Mouse (Mus musculus): Measurements from ENCODE around the gene Arid1b.
A peak's percentile ranks its signal among the peaks of the same experiment; 100 is the strongest.

Arid1b gene

GRCm38 (mm10) chr17:4995561-4996051, 1.5 kb downstream of the Arid1b start:
- DNase-seq (ENCODE audit: low read depth, low spot score) = peak; percentile 52

GRCm38 (mm10) chr17:4996121-4996813, 2.1 kb downstream of the Arid1b start:
- no peak for DNase-seq (ENCODE audit: low read depth, low spot score)

- peak; percentile 62 for DNase-seq (ENCODE audit: low read depth, low spot score)
These were observed 2.9 kb downstream of the Arid1b start for GRCm38 (mm10) chr17:4996814-4997549.

- no peak for DNase-seq (ENCODE audit: low read depth, low spot score)
These were observed 3.8 kb downstream of the Arid1b start for GRCm38 (mm10) chr17:4997968-4998367.

- no peak for DNase-seq (ENCODE audit: low read depth, low spot score)
These were observed 5.1 kb downstream of the Arid1b start for GRCm38 (mm10) chr17:4999256-4999655.

- DNase-seq (ENCODE audit: low read depth, low spot score) = no peak
These were observed 5.9 kb downstream of the Arid1b start for GRCm38 (mm10) chr17:5000001-5000400.

GRCm38 (mm10) chr17:5000871-5001270, 6.7 kb downstream of the Arid1b start:
- no peak for DNase-seq (ENCODE audit: low read depth, low spot score)

GRCm38 (mm10) chr17:5001531-5002131, 7.5 kb downstream of the Arid1b start:
- DNase-seq (ENCODE audit: low read depth, low spot score) = no peak

- no peak for DNase-seq (ENCODE audit: low read depth, low spot score)
These were observed 8.9 kb downstream of the Arid1b start for GRCm38 (mm10) chr17:5002937-5003508.

GRCm38 (mm10) chr17:5004266-5004665, 10.1 kb downstream of the Arid1b start:
- no peak for DNase-seq (ENCODE audit: low read depth, low spot score)

- no peak for DNase-seq (ENCODE audit: low read depth, low spot score)
These were observed 10.6 kb downstream of the Arid1b start for GRCm38 (mm10) chr17:5004706-5005105.

GRCm38 (mm10) chr17:5005285-5005684, 11.2 kb downstream of the Arid1b start:
- no peak for DNase-seq (ENCODE audit: low read depth, low spot score)

- DNase-seq (ENCODE audit: low read depth, low spot score) = no peak
These were observed 13.1 kb downstream of the Arid1b start for GRCm38 (mm10) chr17:5007156-5007658.

- no peak for DNase-seq (ENCODE audit: low read depth, low spot score)
These were observed 14.1 kb downstream of the Arid1b start for GRCm38 (mm10) chr17:5008236-5008635.

- DNase-seq (ENCODE audit: low read depth, low spot score) = no peak
These were observed 14.6 kb downstream of the Arid1b start for GRCm38 (mm10) chr17:5008761-5009160.

- no peak for DNase-seq (ENCODE audit: low read depth, low spot score)
These were observed 15.6 kb downstream of the Arid1b start for GRCm38 (mm10) chr17:5009526-5010260.

- DNase-seq (ENCODE audit: low read depth, low spot score) = no peak
These were observed 16.6 kb downstream of the Arid1b start for GRCm38 (mm10) chr17:5010781-5011180.

GRCm38 (mm10) chr17:5012091-5012490, 18.0 kb downstream of the Arid1b start:
- no peak for DNase-seq (ENCODE audit: low read depth, low spot score)

GRCm38 (mm10) chr17:5012517-5012916, 18.4 kb downstream of the Arid1b start:
- DNase-seq (ENCODE audit: low read depth, low spot score) = no peak

- DNase-seq (ENCODE audit: low read depth, low spot score) = no peak
These were observed 20.3 kb downstream of the Arid1b start for GRCm38 (mm10) chr17:5014327-5014957.

- no peak for DNase-seq (ENCODE audit: low read depth, low spot score)
These were observed 22.3 kb downstream of the Arid1b start for GRCm38 (mm10) chr17:5016404-5016803.
